13 mouse cellular contexts compared by ENCODE assay signal in the genomic region with DNA sequence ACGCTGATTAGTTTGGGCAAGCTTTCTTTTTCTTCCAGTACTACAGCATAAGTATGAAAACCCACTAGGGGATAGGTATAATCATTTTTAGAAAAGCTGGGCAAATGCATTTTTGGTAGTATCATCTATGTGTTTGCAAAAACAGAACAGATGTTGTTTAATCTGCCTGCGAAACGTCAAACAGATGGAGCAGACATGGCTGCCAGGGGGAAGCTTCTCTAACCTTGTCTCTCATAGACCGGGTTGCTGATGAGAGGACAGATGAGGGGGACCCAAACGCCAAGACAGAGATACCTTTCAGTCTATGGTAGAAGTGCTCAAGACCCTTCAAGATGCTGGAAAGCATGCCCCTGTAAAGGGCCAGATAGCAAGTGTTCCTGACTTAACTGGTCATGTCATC. TPM values are rescaled to one million over a fixed set of nuclear protein-coding genes. Genes with fewer than 3 reads are reported as not detected.
"Had no signal": no experiment of that assay in that cellular context is flagged by ENCODE, and none has a peak within 500 bp of the region (broad histone marks: within the 10 kb centered on the region; RNA-seq: fewer than 3 reads in every experiment).

No protein-coding gene starts in this region.

- H3K4me2 ChIP-seq: kidney, embryonic 15.5 days; liver, embryonic 13.5 days; midbrain, embryonic 11.5 days had no signal

- H3K27ac ChIP-seq: kidney, embryonic 15.5 days; liver, embryonic 13.5 days had no signal

- H3K27me3 ChIP-seq: kidney, embryonic 15.5 days; liver, embryonic 13.5 days had no signal

- H3K36me3 ChIP-seq: kidney, embryonic 15.5 days; liver, embryonic 13.5 days had no signal

- H3K9me3 ChIP-seq: kidney, embryonic 15.5 days; liver, embryonic 13.5 days had no signal

- H3K9ac ChIP-seq: kidney, embryonic 15.5 days; liver, embryonic 13.5 days had no signal

- DNase-seq: layer of hippocampus, adult 9-11 months; liver, embryonic 13.5 days; lung, adult 2 months; lung, postnatal 14 days; lung, postnatal 4 days; midbrain, embryonic 14.5 days; thymus, adult 18-20 months; thymus, postnatal 36 days had no signal

- H3K4me3 ChIP-seq: kidney, embryonic 15.5 days; left cerebral cortex, adult 2 months; liver, embryonic 13.5 days had no signal

RNA-seq across cellular contexts. Expression of a gene that starts 40.9 kb away (rescaled TPM):
- total RNA-seq: megakaryocyte progenitor cell, adult 5-6 weeks; megakaryocyte-erythroid progenitor cell, adult 5-6 weeks had no signal
